Mouse (Mus musculus) bone marrow macrophage, adult 2 months (primary cell): ENCODE data around the gene Ube2l3.

Experiments
- CTCF ChIP-seq: IDR thresholded peaks from 2 replicates; pipeline ENCODE4 v1.5.1; 2012; ENCODE audit warnings: low read depth, mild to moderate bottlenecking, low read length, moderate library complexity
- POLR2A ChIP-seq: IDR thresholded peaks from 2 replicates; pipeline ENCODE4 v1.6.1; 2012; ENCODE audit warnings: mild to moderate bottlenecking, low read depth, low read length, borderline replicate concordance

- TF ChIP-seq CTCF (no peak), POLR2A (no peak)
Observed at GRCm38 (mm10) chr16:17251539-17251938, 49.1 kb upstream of the Ube2l3 start.
